Mouse (Mus musculus) C2C12 (cell line): Measurements from ENCODE around the gene Fasl. TPM values are rescaled to one million over a fixed set of nuclear protein-coding genes. Genes with fewer than 3 reads are reported as not detected.

ENCODE experiments used
- H3K27me3 ChIP-seq: one replicate; pipeline ENCODE4 v1.6.1; 2011; ENCODE audit not compliant: control insufficient read depth, insufficient read depth, insufficient read length
- H3K36me3 ChIP-seq: one replicate; pipeline ENCODE4 v1.6.1; 2011; ENCODE audit not compliant: control insufficient read depth, insufficient read depth
- H3K4me3 ChIP-seq: one replicate; pipeline ENCODE4 v1.5.1; 2011; ENCODE audit warnings: mild to moderate bottlenecking, control low read depth; ENCODE audit not compliant: poor library complexity, insufficient read depth, severe bottlenecking
- H3K79me2 ChIP-seq: one replicate; pipeline ENCODE4 v1.6.1; 2011; ENCODE audit not compliant: control insufficient read depth, insufficient read depth
- H3K79me3 ChIP-seq: one replicate; pipeline ENCODE4 v1.6.1; 2011; ENCODE audit warnings: low read depth, control low read depth
- H3ac ChIP-seq: one replicate; pipeline ENCODE3; 2011; ENCODE audit warnings: low read depth; ENCODE audit not compliant: control insufficient read depth, insufficient read length
- CEBPB ChIP-seq: IDR thresholded peaks from one replicate; pipeline ENCODE4 v1.6.1; 2011; ENCODE audit warnings: low read depth, mild to moderate bottlenecking, control low read depth, moderate library complexity
- CTCF ChIP-seq: IDR thresholded peaks from one replicate; pipeline ENCODE4 v1.5.1; 2011; ENCODE audit not compliant: control insufficient read depth, insufficient read depth, insufficient read length
- FOSL1 ChIP-seq: IDR thresholded peaks from one replicate; pipeline ENCODE4 v1.8.0; 2011; ENCODE audit warnings: mild to moderate bottlenecking, low read length; ENCODE audit not compliant: poor library complexity, insufficient read depth, severe bottlenecking
- MAX ChIP-seq: IDR thresholded peaks from one replicate; pipeline ENCODE4 v1.6.1; 2011; ENCODE audit warnings: mild to moderate bottlenecking, control low read depth
- MYOD1 ChIP-seq: IDR thresholded peaks from one replicate; pipeline ENCODE4 v1.6.1; 2011; ENCODE audit warnings: low read depth; ENCODE audit not compliant: control insufficient read depth, insufficient read length
- MYOG ChIP-seq: IDR thresholded peaks from one replicate; pipeline ENCODE4 v1.6.1; 2011; ENCODE audit not compliant: control insufficient read depth, insufficient read length; ENCODE audit errors: extremely low read depth
- USF1 ChIP-seq: IDR thresholded peaks from one replicate; pipeline ENCODE4 v1.6.1; 2011; ENCODE audit warnings: low read depth, mild to moderate bottlenecking, control low read depth, moderate library complexity
- polyA plus RNA-seq: library from polyadenylated mRNA; unstranded; fragments of >200 nt; fragmentation: generic; extraction: Trizol; gene quantifications from one replicate; pipeline ENCODE4 v1.2.1, GENCODE M21; 2012; ENCODE audit warnings: missing spikeins

The Fasl gene
- polyA plus RNA-seq, 1 experiment = not detected

DNA sequence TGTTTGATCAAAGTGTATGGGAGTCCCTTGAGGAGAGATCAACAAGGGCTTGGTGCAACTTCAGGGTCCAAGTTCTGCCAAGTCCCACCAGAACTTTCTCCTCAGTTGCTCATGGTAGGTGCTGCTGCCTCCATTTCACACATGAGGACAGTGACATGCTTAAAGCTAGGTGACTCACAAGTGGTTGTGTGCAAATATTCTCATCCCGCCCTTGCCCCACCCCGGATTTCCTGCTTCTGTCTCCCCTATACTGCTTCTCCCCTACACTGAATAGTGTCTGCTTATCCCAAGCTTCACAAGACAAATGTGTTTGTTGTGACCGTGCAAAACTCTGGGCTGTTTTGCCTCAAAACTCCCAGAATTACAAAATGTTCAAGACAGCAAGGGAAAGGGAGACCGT is 43.4 kb downstream of the Fasl start:
- Histone ChIP-seq H3K79me3 (no peaks in the 10 kb centered on the region), H3K79me2 (no peaks in the 10 kb centered on the region), H3ac (no peak overlapping the region), H3K4me3 (no peak overlapping the region), H3K27me3 (no peaks in the 10 kb centered on the region), H3K36me3 (no peaks in the 10 kb centered on the region)
- TF ChIP-seq MYOG (no peak), CEBPB (no peak)

DNA sequence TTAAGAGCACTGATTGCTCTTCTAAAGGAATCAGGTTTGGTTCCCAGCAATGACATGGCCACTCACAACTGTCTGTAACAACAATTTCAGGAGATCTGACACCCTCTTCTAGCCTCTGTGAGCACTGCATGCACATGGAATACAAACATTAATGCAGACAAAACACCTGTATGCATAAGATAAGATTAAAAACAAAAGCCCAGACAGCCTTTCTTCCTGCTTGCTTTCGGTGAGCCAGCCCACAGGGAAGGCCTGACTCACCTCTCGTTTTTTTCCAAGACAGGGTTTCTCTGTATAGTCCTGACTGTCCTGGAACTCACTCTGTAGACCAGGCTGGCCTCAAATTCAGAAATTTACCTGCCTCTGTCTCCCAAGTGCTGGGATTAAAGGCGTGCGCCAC is 44.1 kb downstream of the Fasl start:
- Histone ChIP-seq H3K4me3 (no peak overlapping the region), H3K36me3 (no peaks in the 10 kb centered on the region), H3ac (no peak overlapping the region), H3K79me2 (no peaks in the 10 kb centered on the region), H3K79me3 (no peaks in the 10 kb centered on the region), H3K27me3 (no peaks in the 10 kb centered on the region)
- no peak for TF ChIP-seq MYOD1
- no peak for TF ChIP-seq MYOG

DNA sequence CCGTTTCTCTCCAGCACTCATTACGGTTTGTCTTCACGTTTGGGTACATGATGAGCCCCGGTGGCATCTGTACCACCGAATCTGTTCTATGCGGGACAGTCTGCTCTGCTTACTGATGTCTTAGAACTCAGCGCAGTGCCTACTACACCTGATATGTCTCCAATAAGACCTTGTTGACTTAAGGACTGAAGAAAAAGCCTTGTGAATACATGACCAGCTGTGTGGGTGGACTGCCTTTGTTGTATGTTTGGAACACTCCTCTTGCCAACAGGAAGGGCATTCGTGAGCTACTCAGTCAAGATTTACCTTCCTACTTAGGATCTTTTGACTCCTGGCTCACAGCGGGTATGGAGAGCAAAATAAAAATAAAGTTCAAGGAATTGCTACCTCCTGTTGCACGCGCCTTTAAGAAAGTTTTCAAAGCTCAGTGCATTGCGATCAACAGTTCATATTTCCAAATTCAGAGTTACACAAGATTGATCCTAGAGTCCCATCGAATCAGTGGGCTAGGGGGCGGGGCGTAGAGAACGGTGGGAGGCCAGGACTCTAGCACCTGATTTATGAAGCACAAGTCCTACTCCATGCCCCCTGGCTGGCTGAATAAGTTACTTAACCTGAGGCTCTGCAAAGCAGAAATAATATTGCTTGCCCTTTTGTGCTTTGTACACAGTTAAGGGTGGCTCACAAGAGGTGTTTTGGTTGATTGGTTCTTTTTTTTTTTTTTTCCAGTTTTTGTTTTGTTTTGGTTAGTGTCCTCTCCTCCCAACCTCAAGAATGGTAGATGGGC is 45.6 kb downstream of the Fasl start:
- no peaks in the 10 kb centered on the region for H3K27me3 ChIP-seq
- no peak overlapping the region for H3K4me3 ChIP-seq
- no peak overlapping the region for H3ac ChIP-seq
- no peaks in the 10 kb centered on the region for H3K79me2 ChIP-seq
- H3K79me3 ChIP-seq = no peaks in the 10 kb centered on the region
- no peak for TF ChIP-seq MYOG
- no peak for TF ChIP-seq MYOD1
- no peak for TF ChIP-seq MAX
- TF ChIP-seq CTCF = no peak
- TF ChIP-seq USF1 = no peak
- TF ChIP-seq FOSL1 = no peak
- no peak for TF ChIP-seq CEBPB
- no peaks in the 10 kb centered on the region for H3K36me3 ChIP-seq

DNA sequence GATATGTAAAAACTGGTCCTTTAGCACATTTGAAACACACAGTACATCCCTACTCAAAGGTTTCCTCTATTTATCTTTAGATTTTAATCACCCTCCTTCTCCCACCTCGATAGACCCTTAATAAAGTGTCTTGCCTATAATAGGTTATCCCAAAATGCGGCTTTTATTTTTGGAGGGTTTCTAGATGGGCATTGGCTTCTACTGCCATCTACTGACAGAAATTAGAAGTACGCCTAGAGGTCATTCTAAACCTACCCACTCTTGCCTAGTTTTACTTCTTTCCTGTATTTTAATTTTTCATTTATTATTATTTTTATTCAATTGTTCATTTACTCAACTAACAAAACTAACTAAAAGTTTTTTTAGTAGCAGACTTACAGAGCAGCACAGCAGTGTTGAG is 51.4 kb downstream of the Fasl start:
- H3K79me2 ChIP-seq = no peaks in the 10 kb centered on the region
- no peak overlapping the region for H3K4me3 ChIP-seq
- no peak overlapping the region for H3ac ChIP-seq
- H3K79me3 ChIP-seq = no peaks in the 10 kb centered on the region
- no peaks in the 10 kb centered on the region for H3K27me3 ChIP-seq
- TF ChIP-seq MAX (no peak), MYOD1 (no peak), USF1 (no peak), FOSL1 (no peak), CTCF (peak; percentile 0), CEBPB (no peak), MYOG (no peak)
- H3K36me3 ChIP-seq = no peaks in the 10 kb centered on the region

DNA sequence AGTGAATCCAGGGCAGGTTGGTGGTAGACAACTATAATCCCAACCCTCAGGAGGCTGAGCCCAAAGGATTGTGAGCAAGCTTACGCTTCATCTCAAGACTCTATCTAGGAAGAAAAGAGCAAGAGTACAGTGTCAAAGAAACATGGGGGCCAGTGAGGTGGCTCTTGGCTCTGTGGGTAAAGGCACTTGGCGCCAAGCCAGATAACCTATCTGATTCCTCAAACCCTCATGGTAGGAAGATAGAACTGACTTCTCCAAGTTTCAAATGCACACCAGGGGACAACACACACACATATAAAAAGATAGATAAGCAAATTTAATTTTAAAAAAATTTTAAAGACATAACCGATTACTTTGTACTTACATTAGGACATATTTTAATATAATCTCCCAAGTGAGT is 52.0 kb downstream of the Fasl start:
- Histone ChIP-seq H3ac (no peak overlapping the region), H3K4me3 (no peak overlapping the region), H3K27me3 (no peaks in the 10 kb centered on the region), H3K36me3 (no peaks in the 10 kb centered on the region), H3K79me2 (no peaks in the 10 kb centered on the region), H3K79me3 (no peaks in the 10 kb centered on the region)
- no peak for TF ChIP-seq MYOG
- no peak for TF ChIP-seq MAX
- no peak for TF ChIP-seq USF1
- TF ChIP-seq CEBPB = no peak
- TF ChIP-seq MYOD1 = no peak
- TF ChIP-seq FOSL1 = no peak

DNA sequence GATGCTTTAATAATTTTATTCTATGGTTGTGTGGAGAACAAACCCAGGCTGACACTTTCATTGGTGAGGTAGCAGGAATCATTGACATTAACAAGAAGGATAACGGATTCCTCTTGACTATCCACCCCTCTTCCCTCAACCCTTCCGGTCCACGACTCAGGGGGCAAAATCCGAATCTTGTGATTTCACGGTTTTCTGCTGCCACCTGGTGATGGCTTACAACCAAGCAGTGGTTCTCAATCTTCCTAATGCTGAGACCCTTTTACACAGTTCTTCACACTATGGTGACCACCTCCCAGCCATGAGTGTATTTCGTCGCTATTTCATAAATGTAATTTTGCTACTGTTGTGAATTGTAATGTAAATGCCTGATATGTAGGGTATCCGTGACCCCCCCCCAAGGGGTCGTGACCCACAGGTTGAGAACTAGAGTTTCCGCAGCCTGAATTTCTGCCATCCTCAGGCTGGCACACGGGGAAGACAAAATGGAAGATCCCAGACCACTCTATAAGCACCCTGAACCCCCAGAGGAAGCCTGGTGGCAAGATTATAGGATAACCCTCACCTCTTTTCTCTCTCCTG is 52.7 kb downstream of the Fasl start:
- no peak overlapping the region for H3K4me3 ChIP-seq
- H3K79me2 ChIP-seq = no peaks in the 10 kb centered on the region
- no peaks in the 10 kb centered on the region for H3K27me3 ChIP-seq
- TF ChIP-seq CTCF (peak; percentile 33), MYOG (no peak)
- no peaks in the 10 kb centered on the region for H3K36me3 ChIP-seq
- H3K79me3 ChIP-seq = no peaks in the 10 kb centered on the region
- no peak overlapping the region for H3ac ChIP-seq
